Mouse (Mus musculus): Measurements from ENCODE around the gene Ctnnbl1. TPM values are rescaled to one million over a fixed set of nuclear protein-coding genes. Genes with fewer than 3 reads are reported as not detected.
A peak's percentile ranks its signal among the peaks of the same experiment; 100 is the strongest.

Ctnnbl1 gene
- total RNA-seq, 2 experiments from 2014 or later, result 30.1 TPM

DNA sequence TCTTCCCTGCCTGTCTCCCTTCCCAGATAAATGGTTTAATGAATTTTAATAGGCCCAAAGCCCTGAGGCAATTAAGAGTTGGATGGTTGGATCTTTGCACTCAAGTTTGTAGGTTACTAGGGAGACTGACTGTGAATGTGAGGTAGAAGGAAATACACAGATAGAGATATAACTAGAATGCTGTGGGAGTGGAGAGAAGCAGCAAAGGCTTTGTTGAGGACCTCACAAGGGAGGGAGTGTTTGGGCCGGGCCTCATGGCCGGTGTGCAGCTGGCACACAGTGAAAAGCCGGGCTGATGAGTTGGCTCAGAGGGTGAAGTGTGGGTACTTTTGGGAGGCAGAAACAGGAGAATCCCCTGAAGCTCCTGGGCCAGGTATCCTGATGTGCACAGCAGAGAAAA lies 43.8 kb downstream of the Ctnnbl1 start:
- H3K27ac ChIP-seq, result no peak overlapping the region
- no peak for DNase-seq (ENCODE audit: extremely low spot score in 1 of 2, low spot score in 2 of 2)
- intact Hi-C loops (cut with DNase I), result no loop called here
- no peak for TF ChIP-seq CTCF (IDR thresholded peaks at IDR 0.05)
- no peak overlapping the region for H3K4me3 ChIP-seq

GRCm38 (mm10) chr2:157783152-157783551 lies 46.0 kb downstream of the Ctnnbl1 start:
- intact Hi-C loops (cut with DNase I), result no loop called here
- no peak for DNase-seq (ENCODE audit: extremely low spot score in 1 of 2, low spot score in 2 of 2)
- Histone ChIP-seq H3K27ac (no peak overlapping the region), H3K4me3 (no peak overlapping the region)
- no peak for TF ChIP-seq CTCF (IDR thresholded peaks at IDR 0.05)

DNA sequence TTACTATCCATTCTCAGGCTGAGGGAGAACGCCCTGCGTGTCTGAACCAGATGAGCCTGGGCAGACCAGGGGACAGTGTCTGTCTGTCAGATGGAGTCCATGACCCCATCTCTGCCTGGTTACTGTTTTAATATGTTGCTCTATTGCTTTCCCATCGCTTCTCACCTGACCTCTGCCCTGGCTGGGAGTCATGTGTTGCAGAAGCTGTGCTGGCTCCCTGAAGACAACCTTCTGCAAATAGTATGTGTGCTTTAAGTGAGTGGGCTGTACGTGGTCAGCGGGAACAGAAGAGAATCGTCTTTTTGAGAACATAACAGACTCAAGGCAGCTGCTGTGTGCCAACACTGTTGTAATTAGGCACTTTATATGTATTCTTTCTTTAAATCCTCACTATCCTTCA lies 47.0 kb downstream of the Ctnnbl1 start:
- Histone ChIP-seq H3K27ac (no peak overlapping the region), H3K4me3 (no peak overlapping the region)
- no peak for DNase-seq (ENCODE audit: extremely low spot score in 1 of 2, low spot score in 2 of 2)
- no peak for TF ChIP-seq CTCF (IDR thresholded peaks at IDR 0.05)
- intact Hi-C loops (cut with DNase I), result no loop called here

GRCm38 (mm10) chr2:157784647-157785046 lies 47.4 kb downstream of the Ctnnbl1 start:
- no peak overlapping the region for H3K27ac ChIP-seq
- no peak overlapping the region for H3K4me3 ChIP-seq
- DNase-seq (ENCODE audit: extremely low spot score in 1 of 2, low spot score in 2 of 2), result no peak
- TF ChIP-seq CTCF (IDR thresholded peaks at IDR 0.05), result no peak
- intact Hi-C loops (cut with DNase I), result no loop called here

DNA sequence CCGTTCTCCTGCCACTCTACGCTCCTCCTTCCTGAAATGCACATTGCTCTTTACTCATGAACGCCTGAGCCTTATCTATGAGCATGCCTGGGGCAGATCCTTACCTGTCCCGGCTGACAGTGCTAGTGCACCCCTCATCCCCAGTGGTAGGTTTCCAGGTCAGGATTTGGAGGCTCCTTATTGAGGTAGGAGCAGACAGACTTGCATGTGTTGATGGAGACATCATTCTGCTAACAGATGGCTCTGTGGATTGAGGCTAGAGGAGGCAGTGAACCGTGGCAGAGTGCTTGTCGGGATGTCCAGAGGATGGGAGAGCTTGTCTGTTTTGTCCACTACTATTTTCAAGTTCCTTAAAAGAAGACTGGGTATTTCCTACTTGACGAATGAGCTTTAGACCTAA lies 52.0 kb downstream of the Ctnnbl1 start:
- intact Hi-C loops (cut with DNase I), result no loop called here
- Histone ChIP-seq H3K27ac (no peak overlapping the region), H3K4me3 (no peak overlapping the region)
- no peak for TF ChIP-seq CTCF (IDR thresholded peaks at IDR 0.05)
- DNase-seq (ENCODE audit: extremely low spot score in 1 of 2, low spot score in 2 of 2), result no peak

- DNase-seq (ENCODE audit: extremely low spot score in 1 of 2, low spot score in 2 of 2), result no peak
- intact Hi-C loops (cut with DNase I), result no loop called here
- no peak overlapping the region for H3K4me3 ChIP-seq
- H3K27ac ChIP-seq, result no peak overlapping the region
- no peak for TF ChIP-seq CTCF (IDR thresholded peaks at IDR 0.05)
Measured at GRCm38 (mm10) chr2:157790836-157791495, 53.8 kb downstream of the Ctnnbl1 start.

GRCm38 (mm10) chr2:157791528-157792162 lies 54.4 kb downstream of the Ctnnbl1 start:
- intact Hi-C loops (cut with DNase I), result no loop called here
- no peak for TF ChIP-seq CTCF (IDR thresholded peaks at IDR 0.05)
- Histone ChIP-seq H3K4me3 (no peak overlapping the region), H3K27ac (no peak overlapping the region)
- DNase-seq (ENCODE audit: extremely low spot score in 1 of 2, low spot score in 2 of 2), result no peak

GRCm38 (mm10) chr2:157792840-157793552 lies 55.8 kb downstream of the Ctnnbl1 start:
- no peak overlapping the region for H3K4me3 ChIP-seq
- DNase-seq (ENCODE audit: extremely low spot score in 1 of 2, low spot score in 2 of 2), result no peak
- intact Hi-C loops (cut with DNase I), result no loop called here
- TF ChIP-seq CTCF (IDR thresholded peaks at IDR 0.05), result no peak
- no peak overlapping the region for H3K27ac ChIP-seq

GRCm38 (mm10) chr2:157793851-157794332 lies 56.7 kb downstream of the Ctnnbl1 start:
- DNase-seq (ENCODE audit: extremely low spot score in 1 of 2, low spot score in 2 of 2), result no peak
- intact Hi-C loops (cut with DNase I), result no loop called here
- TF ChIP-seq CTCF (IDR thresholded peaks at IDR 0.05), result no peak
- Histone ChIP-seq H3K4me3 (no peak overlapping the region), H3K27ac (no peak overlapping the region)

GRCm38 (mm10) chr2:157795627-157796423 lies 58.6 kb downstream of the Ctnnbl1 start:
- TF ChIP-seq CTCF (IDR thresholded peaks at IDR 0.05), result no peak
- Histone ChIP-seq H3K4me3 (no peak overlapping the region), H3K27ac (no peak overlapping the region)
- intact Hi-C loops (cut with DNase I), result no loop called here
- DNase-seq (ENCODE audit: extremely low spot score in 1 of 2, low spot score in 2 of 2), result no peak

DNA sequence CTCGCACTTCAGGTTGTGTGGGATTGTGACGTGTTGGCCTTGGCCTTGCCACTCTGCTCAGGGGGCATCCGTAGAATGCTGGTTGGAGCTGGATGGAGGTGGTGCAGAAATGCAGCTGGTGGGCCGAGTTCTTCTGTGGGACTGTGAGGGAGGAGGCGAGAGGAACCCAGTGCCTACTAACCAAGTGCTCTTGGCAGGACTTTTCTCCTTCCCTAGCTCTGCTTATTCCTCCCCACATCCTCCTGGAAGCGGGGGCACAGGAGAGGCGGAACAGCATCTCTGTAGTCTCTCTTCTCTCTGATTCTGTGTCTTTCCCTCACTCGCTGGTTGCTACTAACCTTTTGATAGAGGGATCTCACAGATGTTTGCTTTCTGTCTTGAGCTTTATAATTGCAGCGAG lies 62.3 kb downstream of the Ctnnbl1 start:
- TF ChIP-seq CTCF (IDR thresholded peaks at IDR 0.05), result no peak
- H3K27ac ChIP-seq, result peak overlapping the region; percentile 15; the same call in 1 of the 2 replicates
- no peak for DNase-seq (ENCODE audit: extremely low spot score in 1 of 2, low spot score in 2 of 2)
- intact Hi-C loops (cut with DNase I), result no loop called here
- H3K4me3 ChIP-seq, result no peak overlapping the region

All from left cerebral cortex, adult 2 months (tissue).